Mouse (Mus musculus) embryonic facial prominence, embryonic 15.5 days (tissue): Measurements from ENCODE around the gene Pradc1. TPM values are rescaled to one million over a fixed set of nuclear protein-coding genes. Genes with fewer than 3 reads are reported as not detected.

Experiments
- ATAC-seq: fragments of 200-750 bp; cut with Nextera tagmentation; 2 replicates; pipeline ENCODE4 v1.8.0; 2017; ENCODE audit warnings: low read depth, moderate TSS enrichment; ENCODE audit not compliant: insufficient number of reproducible peaks, low FRiP score, low TSS enrichment
- H3K27ac ChIP-seq: fragments of 300-500 bp; sonication (generic); replicated peaks from 2 replicates; pipeline ENCODE4 v1.5.1; 2015; ENCODE audit warnings: mild to moderate bottlenecking, inconsistent platforms
- H3K27me3 ChIP-seq: fragments of 300-500 bp; sonication (generic); 2 replicates; pipeline ENCODE4 v1.6.1; 2015; ENCODE audit warnings: inconsistent platforms
- H3K36me3 ChIP-seq: fragments of 300-500 bp; sonication (generic); 2 replicates; pipeline ENCODE4 v1.6.1; 2015; ENCODE audit warnings: mild to moderate bottlenecking, inconsistent platforms
- H3K4me1 ChIP-seq: fragments of 300-500 bp; sonication (generic); 2 replicates; pipeline ENCODE4 v1.6.1; 2015; ENCODE audit warnings: inconsistent platforms
- H3K4me2 ChIP-seq: fragments of 300-500 bp; sonication (generic); replicated peaks from 2 replicates; pipeline ENCODE4 v1.6.1; 2015; ENCODE audit warnings: mild to moderate bottlenecking, inconsistent platforms
- H3K4me3 ChIP-seq: fragments of 300-500 bp; sonication (generic); replicated peaks from 2 replicates; pipeline ENCODE4 v1.5.1; 2015; ENCODE audit warnings: mild to moderate bottlenecking, inconsistent platforms
- H3K9ac ChIP-seq: fragments of 300-500 bp; sonication (generic); 2 replicates; pipeline ENCODE4 v1.6.1; 2015; ENCODE audit warnings: inconsistent platforms
- H3K9me3 ChIP-seq: fragments of 300-500 bp; sonication (generic); replicated peaks from 2 replicates; pipeline ENCODE4 v1.6.1; 2016; ENCODE audit warnings: inconsistent platforms
- WGBS: fragments of 180-500 bp; shearing (Covaris S2); methylation state at CpG from one replicate; pipeline ENCODE4 v1.1.7; 2015; 5-methylcytosine and 5-hydroxymethylcytosine counted together
- polyA plus RNA-seq: library from polyadenylated mRNA; unstranded; fragments of >200 nt; fragmentation: Nextera tagmentation; extraction: Ambion mirVana; gene quantifications from 2 replicates; pipeline ENCODE4 v1.2.1, GENCODE M21; 2015

The Pradc1 gene
- polyA plus RNA-seq, 1 experiment from 2014 or later, result 42.4 TPM

DNA sequence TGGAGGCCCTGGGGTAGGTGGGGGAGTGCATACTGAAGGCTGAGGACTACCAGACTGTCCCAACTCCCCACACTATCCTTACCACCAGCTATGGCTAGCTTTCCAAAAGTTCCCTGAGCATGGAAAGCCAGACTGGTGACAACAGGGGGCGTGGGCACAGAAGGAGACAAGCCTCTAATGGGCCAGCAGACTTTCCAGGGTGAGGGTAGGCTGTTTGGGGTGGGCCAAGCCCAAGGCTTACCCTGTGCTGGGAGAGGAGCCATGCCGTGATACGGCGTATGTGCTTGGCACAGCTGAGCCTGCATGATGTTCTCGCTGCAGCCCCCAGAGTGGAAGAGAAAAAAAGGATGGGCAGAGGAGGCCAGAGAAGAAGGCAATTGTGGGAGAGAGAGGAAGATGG is 28.2 kb upstream of the Pradc1 start:
- peaks cover 38% of the 10 kb centered on the region for H3K27me3 ChIP-seq
- WGBS, result 80% methylated on average over 5 of the region's 5 CpGs
- H3K36me3 ChIP-seq, result no peaks in the 10 kb centered on the region
- H3K9ac ChIP-seq, result no peak overlapping the region
- H3K4me2 ChIP-seq, result no peak overlapping the region
- no peaks in the 10 kb centered on the region for H3K9me3 ChIP-seq
- no peak overlapping the region for H3K27ac ChIP-seq
- peaks cover 14% of the 10 kb centered on the region for H3K4me1 ChIP-seq
- H3K4me3 ChIP-seq, result no peak overlapping the region
- ATAC-seq, result no peak

DNA sequence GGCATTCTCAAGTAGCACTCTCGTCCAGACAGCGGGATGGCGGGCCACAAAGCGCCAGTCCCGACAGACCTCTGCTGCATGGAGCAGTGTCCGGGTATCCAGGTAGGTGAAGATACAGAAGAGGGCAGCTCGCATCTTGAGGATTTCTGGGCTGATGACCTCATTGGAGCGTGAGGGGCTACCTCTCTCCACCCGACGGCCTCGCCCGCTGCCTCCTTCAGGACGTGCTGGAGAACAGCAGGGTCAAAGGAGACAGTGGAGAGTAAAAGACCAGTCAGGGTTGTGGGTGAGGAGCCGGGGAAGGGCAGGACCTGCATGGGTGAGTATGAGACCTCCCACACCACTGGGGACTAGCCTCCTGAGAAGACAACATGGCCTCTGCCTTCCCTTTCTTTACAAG is 26.6 kb upstream of the Pradc1 start:
- no peak overlapping the region for H3K4me3 ChIP-seq
- no peak overlapping the region for H3K9ac ChIP-seq
- no peak for ATAC-seq
- no peaks in the 10 kb centered on the region for H3K4me1 ChIP-seq
- H3K9me3 ChIP-seq, result no peaks in the 10 kb centered on the region
- WGBS, result 43% methylated on average over 14 of the region's 14 CpGs
- H3K4me2 ChIP-seq, result no peak overlapping the region
- H3K27me3 ChIP-seq, result peaks cover 23% of the 10 kb centered on the region
- no peak overlapping the region for H3K27ac ChIP-seq
- H3K36me3 ChIP-seq, result no peaks in the 10 kb centered on the region

DNA sequence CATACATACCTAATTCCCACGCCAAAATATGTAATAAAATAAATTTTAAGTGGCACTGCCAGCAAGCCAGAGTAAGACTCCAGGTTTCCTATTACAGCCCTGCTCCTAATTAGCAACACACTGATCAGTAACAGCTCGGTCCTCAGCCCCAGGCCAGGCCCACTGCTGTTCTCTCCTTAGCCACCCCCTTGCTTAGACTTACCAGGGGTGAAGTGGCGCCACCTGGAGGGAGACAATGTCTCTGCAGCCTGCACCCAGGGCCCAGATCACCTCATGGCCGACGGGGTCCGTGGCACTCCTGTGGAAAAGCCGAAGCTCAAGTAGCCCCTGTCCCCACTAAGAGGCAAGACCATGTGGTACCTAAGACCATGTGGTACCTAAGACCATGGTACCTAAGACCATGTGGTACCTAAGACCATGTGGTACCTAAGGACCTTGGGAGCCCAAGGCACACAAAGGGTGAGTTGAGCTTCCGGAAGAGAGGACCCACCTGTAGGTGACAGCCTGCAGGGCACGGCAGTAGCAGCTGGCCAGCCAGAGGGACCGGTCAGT is 25.7 kb upstream of the Pradc1 start:
- ATAC-seq, result peak; percentile 39; the same call in 1 of the 2 replicates
- H3K36me3 ChIP-seq, result no peaks in the 10 kb centered on the region
- no peaks in the 10 kb centered on the region for H3K9me3 ChIP-seq

DNA sequence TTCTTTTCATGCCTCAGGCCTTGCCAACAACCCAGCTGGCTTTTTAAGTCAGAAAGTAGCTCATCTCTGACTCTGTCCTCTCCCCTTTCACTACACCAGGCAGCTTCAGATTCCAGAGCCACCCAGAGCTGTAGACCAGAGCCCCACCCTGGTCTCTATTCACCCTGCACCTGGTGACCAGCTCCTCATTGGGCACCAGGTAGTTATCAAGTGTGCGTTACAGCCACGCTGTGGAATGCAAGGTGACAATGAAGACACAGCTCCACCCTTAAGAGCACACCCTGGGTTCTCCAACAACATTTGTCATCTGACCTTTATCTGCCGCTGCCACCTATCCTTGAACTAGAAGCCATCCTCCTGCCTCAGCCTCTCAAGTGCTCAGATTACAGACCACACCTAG is 23.8 kb upstream of the Pradc1 start:
- H3K4me3 ChIP-seq, result no peak overlapping the region
- H3K4me1 ChIP-seq, result no peaks in the 10 kb centered on the region
- peaks cover 7% of the 10 kb centered on the region; the same call in 1 of the 2 replicates for H3K27me3 ChIP-seq
- no peak overlapping the region for H3K9ac ChIP-seq
- H3K36me3 ChIP-seq, result no peaks in the 10 kb centered on the region
- WGBS, result 87% methylated on average over 3 of the region's 3 CpGs
- no peak overlapping the region for H3K4me2 ChIP-seq
- ATAC-seq, result no peak
- no peaks in the 10 kb centered on the region for H3K9me3 ChIP-seq
- no peak overlapping the region for H3K27ac ChIP-seq

More for the DNA sequence above, 25.7 kb upstream of the Pradc1 start:
- H3K27ac ChIP-seq, result no peak overlapping the region
- H3K4me3 ChIP-seq, result no peak overlapping the region
- WGBS, result 32% methylated on average over 10 of the region's 10 CpGs
- H3K27me3 ChIP-seq, result peaks cover 16% of the 10 kb centered on the region
- no peak overlapping the region for H3K9ac ChIP-seq
- no peaks in the 10 kb centered on the region for H3K4me1 ChIP-seq
- H3K4me2 ChIP-seq, result no peak overlapping the region

DNA sequence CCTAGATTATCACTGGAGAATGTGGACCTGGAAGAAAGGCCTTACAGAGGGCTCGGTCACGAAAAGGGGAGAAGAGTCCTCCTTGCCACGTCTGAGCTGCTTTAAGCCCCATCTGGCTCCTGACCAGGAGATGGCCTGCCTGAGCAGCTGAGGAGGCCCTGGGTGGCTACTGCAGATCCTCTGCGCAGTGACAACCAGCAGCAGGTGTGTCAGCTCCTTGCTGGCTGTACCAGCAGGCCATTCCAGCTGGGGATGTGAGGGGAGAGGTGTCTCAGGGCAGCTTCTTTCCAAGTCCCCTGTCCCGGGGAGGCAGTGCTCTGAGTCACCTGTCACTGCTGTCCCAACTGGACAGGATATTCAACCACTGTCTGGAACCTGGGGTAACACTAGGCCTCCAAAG is 20.8 kb upstream of the Pradc1 start:
- no peak overlapping the region for H3K27ac ChIP-seq
- H3K36me3 ChIP-seq, result peaks cover 21% of the 10 kb centered on the region
- no peak overlapping the region for H3K4me3 ChIP-seq
- no peaks in the 10 kb centered on the region for H3K4me1 ChIP-seq
- ATAC-seq, result no peak
- 0 out of 2 replicates have a peak, but pooled peaks cover under 1% of the 10 kb centered on the region for H3K27me3 ChIP-seq
- no peak overlapping the region for H3K9ac ChIP-seq
- H3K4me2 ChIP-seq, result no peak overlapping the region
- H3K9me3 ChIP-seq, result no peaks in the 10 kb centered on the region
- 49% methylated on average over 5 of the region's 5 CpGs for WGBS

DNA sequence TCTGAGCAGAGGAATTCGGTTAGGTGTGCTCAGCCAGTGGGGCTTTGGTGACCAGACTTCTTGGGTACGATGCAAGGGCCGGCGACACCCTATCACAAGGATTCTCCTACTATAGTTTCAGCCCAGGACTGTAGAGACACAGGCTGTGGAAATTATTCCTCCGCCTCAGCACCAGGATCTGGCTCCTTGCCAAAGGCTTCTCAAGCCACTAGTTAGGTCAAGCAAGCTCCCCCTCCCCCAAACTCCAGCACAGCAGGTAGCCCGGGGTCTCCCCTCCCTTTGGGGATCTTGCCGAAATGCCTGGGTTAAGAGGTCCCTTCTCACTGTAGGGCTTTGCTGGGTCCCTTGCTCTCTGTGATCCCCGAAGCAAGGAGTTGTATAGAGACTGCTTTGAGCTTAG is 20.2 kb upstream of the Pradc1 start:
- H3K4me1 ChIP-seq, result no peaks in the 10 kb centered on the region
- H3K27me3 ChIP-seq, result no peaks in the 10 kb centered on the region
- H3K9ac ChIP-seq, result no peak overlapping the region
- H3K27ac ChIP-seq, result no peak overlapping the region
- no peaks in the 10 kb centered on the region for H3K9me3 ChIP-seq
- ATAC-seq, result no peak
- no peak overlapping the region for H3K4me2 ChIP-seq
- no peak overlapping the region for H3K4me3 ChIP-seq
- 62% methylated on average over 8 of the region's 8 CpGs for WGBS
- peaks cover 27% of the 10 kb centered on the region for H3K36me3 ChIP-seq

DNA sequence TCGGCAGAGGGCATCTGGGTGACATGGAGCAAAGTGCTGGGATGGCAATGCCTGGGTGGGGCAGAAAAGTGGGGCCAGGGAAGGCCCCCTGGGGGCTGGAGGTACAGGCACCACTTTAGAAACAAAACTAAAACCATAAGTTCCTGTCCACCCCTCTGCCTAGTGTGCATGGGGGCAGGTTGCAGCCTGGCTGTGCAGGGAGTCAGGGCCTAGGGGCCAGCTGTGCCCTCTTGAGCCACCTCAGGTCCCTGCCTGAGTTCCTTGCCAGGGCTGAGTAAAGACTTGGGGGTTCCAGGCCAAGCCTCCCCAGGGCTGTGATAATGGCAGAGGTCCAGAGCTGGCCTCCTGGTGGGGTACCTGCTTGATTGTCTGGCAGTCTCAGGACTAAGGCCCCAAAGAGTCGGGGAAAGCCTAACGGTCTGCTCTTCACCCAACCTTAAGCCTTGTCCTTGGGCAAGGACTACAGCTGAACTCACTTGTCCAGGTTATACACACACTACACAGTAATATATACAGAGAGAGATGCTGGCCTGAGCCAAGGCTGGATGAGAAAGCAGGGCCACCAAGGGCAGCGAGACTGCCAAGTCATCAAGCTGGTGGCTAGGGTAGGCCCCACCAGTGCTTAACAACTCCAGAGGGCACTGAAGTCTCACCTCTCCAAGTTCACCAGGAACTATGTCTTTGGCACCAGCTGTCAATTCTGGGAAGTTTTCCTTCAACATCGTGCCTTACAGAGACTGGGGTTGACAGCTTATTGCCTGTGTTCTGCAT is 18.1 kb upstream of the Pradc1 start:
- H3K4me1 ChIP-seq, result no peaks in the 10 kb centered on the region
- H3K4me3 ChIP-seq, result no peak overlapping the region
- no peak overlapping the region for H3K4me2 ChIP-seq
- no peak overlapping the region for H3K27ac ChIP-seq
- H3K9ac ChIP-seq, result no peak overlapping the region
- H3K27me3 ChIP-seq, result no peaks in the 10 kb centered on the region
- H3K36me3 ChIP-seq, result peaks cover 48% of the 10 kb centered on the region
- no peaks in the 10 kb centered on the region for H3K9me3 ChIP-seq
- ATAC-seq, result no peak
- WGBS, result 69% methylated on average over 5 of the region's 5 CpGs

DNA sequence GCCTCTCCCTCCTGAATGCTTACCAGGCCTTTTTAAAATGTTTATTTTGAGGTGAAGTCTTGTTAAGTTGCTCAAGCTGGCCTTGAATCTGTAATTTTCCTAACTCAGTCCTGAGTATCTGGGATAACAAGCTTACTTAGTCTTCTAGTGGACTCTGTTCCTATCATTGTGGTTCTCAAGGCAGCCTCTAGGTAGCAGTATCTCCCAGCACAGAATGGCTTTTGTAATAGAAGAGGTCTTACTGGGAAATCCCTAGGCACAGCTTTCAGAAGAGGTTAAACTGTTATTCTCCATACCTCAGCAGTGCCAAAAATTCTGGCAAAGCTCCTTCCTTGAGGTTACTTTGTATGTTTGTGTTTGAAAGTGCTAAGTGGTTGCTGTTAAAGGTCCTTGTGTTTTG is 13.6 kb upstream of the Pradc1 start:
- ATAC-seq, result no peak
- no peaks in the 10 kb centered on the region for H3K4me1 ChIP-seq
- no peaks in the 10 kb centered on the region for H3K9me3 ChIP-seq
- H3K4me2 ChIP-seq, result no peak overlapping the region
- H3K27ac ChIP-seq, result no peak overlapping the region
- H3K27me3 ChIP-seq, result no peaks in the 10 kb centered on the region
- no peak overlapping the region for H3K9ac ChIP-seq
- peaks cover 91% of the 10 kb centered on the region for H3K36me3 ChIP-seq
- no peak overlapping the region for H3K4me3 ChIP-seq

DNA sequence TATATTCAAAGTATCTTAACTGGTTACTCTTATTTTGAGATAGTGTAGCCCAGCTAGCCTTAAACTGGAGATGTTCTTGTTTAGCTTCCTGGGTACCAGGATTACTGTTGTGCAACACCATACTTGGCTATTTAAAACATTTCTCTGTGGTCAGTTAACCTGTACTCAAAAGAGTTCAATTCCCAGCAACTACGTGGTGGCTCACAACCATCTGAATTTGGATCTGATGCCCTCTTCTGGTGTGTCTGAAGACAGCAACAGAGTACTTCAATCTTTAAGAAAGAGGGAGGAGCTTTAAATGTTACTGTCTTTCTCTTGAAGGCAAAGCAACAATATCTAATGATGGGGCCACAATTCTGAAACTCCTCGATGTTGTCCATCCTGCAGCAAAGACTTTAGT is 7.9 kb upstream of the Pradc1 start:
- H3K4me3 ChIP-seq, result no peak overlapping the region
- no peak for ATAC-seq
- H3K4me1 ChIP-seq, result 0 out of 2 replicates have a peak, but pooled peaks cover 10% of the 10 kb centered on the region
- H3K36me3 ChIP-seq, result peaks cover 57% of the 10 kb centered on the region
- no peak overlapping the region for H3K4me2 ChIP-seq
- no peak overlapping the region for H3K27ac ChIP-seq
- no peaks in the 10 kb centered on the region for H3K27me3 ChIP-seq
- no peaks in the 10 kb centered on the region for H3K9me3 ChIP-seq
- 83% methylated on average over 2 of the region's 2 CpGs for WGBS
- no peak overlapping the region for H3K9ac ChIP-seq

DNA sequence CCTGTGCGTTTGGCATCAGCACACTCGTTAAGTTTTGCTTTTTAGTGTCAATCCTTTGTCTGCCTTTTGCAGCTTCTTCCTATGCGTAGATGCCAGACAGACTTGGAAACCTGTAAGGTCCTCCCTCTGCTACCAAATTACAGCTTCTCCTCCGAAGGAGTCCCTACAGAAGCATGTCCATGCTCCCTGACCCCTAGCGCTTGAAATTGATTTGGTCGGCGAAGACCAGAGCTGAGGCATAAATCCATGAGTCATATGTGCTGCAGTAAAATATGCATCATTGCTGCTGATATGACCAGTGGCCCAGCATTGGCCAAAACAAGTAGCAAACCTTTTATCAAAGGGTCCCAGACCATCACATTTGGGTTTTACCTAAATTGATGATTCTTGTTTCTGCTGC is 1.0 kb upstream of the Pradc1 start:
- Histone ChIP-seq H3K27ac (no peak overlapping the region), H3K4me1 (peaks cover 33% of the 10 kb centered on the region), H3K9ac (peak overlapping the region; percentile 82), H3K36me3 (0 out of 2 replicates have a peak, but pooled peaks cover 3% of the 10 kb centered on the region), H3K27me3 (no peaks in the 10 kb centered on the region), H3K4me2 (peak overlapping the region; percentile 97), H3K9me3 (no peaks in the 10 kb centered on the region), H3K4me3 (peak overlapping the region; percentile 84)
- WGBS, result 7% methylated on average over 7 of the region's 7 CpGs
- ATAC-seq, result no peak

DNA sequence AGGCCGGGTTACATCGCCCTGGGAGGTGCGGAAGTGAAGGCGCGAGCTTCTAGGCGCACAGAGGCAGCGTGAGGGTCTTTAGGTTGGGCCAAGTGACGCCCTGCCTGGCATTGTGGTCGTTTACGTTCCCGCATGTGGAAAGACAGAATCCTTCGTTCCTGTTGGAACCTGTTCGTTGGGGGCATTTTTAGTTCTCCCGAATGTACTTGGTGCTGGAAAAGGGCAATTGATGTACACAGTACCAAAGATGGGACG is 568 bp upstream of the Pradc1 start:
- peak overlapping the region; percentile 97 for H3K4me2 ChIP-seq
- H3K4me3 ChIP-seq, result peak overlapping the region; percentile 84
- WGBS, result 0% methylated on average over 15 of the region's 15 CpGs
- H3K27ac ChIP-seq, result peak overlapping the region; percentile 95
- peak overlapping the region; percentile 82 for H3K9ac ChIP-seq
- no peaks in the 10 kb centered on the region for H3K9me3 ChIP-seq
- peaks cover 31% of the 10 kb centered on the region for H3K4me1 ChIP-seq
- H3K27me3 ChIP-seq, result no peaks in the 10 kb centered on the region
- 0 out of 2 replicates have a peak, but pooled peaks cover 3% of the 10 kb centered on the region for H3K36me3 ChIP-seq
- peak; percentile 5; the same call in 1 of the 2 replicates for ATAC-seq
